Mouse (Mus musculus) fibroblast of lung, adult 2 months (primary cell): ENCODE results near the gene Tgoln1.

Experiments used
- DNase-seq: peaks from one replicate; pipeline ENCODE4 v3.0.0-alpha.2; 2011; ENCODE audit warnings: low read depth

Tgoln1 gene

GRCm38 (mm10) chr6:72616643-72617288 lies at the start of gene Tgoln1:
Gene Tgoln1, minus strand, starts transcription at chr6:72617000.
- DNase-seq: peak; percentile 83

- no peak for DNase-seq
Observed at GRCm38 (mm10) chr6:72664290-72664689, 47.5 kb upstream of the Tgoln1 start.

GRCm38 (mm10) chr6:72663000-72663399 lies 46.2 kb upstream of the Tgoln1 start:
- DNase-seq: no peak

GRCm38 (mm10) chr6:72660391-72660720 lies 43.6 kb upstream of the Tgoln1 start:
- no peak for DNase-seq

- no peak for DNase-seq
Observed at GRCm38 (mm10) chr6:72659717-72660390, 43.1 kb upstream of the Tgoln1 start.

GRCm38 (mm10) chr6:72658006-72658405 lies 41.2 kb upstream of the Tgoln1 start:
- no peak for DNase-seq

GRCm38 (mm10) chr6:72656053-72656442 lies 39.2 kb upstream of the Tgoln1 start:
- no peak for DNase-seq

- peak; percentile 54 for DNase-seq
Observed at GRCm38 (mm10) chr6:72655309-72656052, 38.7 kb upstream of the Tgoln1 start.

GRCm38 (mm10) chr6:72654355-72654754 lies 37.6 kb upstream of the Tgoln1 start:
- no peak for DNase-seq

GRCm38 (mm10) chr6:72653419-72653818 lies 36.6 kb upstream of the Tgoln1 start:
- peak; percentile 81 for DNase-seq

GRCm38 (mm10) chr6:72650338-72650851 lies 33.6 kb upstream of the Tgoln1 start:
- no peak for DNase-seq

- DNase-seq: no peak
Observed at GRCm38 (mm10) chr6:72648002-72648595, 31.3 kb upstream of the Tgoln1 start.

- no peak for DNase-seq
Observed at GRCm38 (mm10) chr6:72647383-72647820, 30.6 kb upstream of the Tgoln1 start.

- no peak for DNase-seq
Observed at GRCm38 (mm10) chr6:72645364-72645763, 28.6 kb upstream of the Tgoln1 start.

GRCm38 (mm10) chr6:72644576-72644975 lies 27.8 kb upstream of the Tgoln1 start:
- DNase-seq: no peak

GRCm38 (mm10) chr6:72641218-72641954 lies 24.6 kb upstream of the Tgoln1 start:
- DNase-seq: no peak

- DNase-seq: no peak
Observed at GRCm38 (mm10) chr6:72636940-72637339, 20.1 kb upstream of the Tgoln1 start.

- DNase-seq: no peak
Observed at GRCm38 (mm10) chr6:72635760-72636431, 19.1 kb upstream of the Tgoln1 start.

- no peak for DNase-seq
Observed at GRCm38 (mm10) chr6:72634311-72634710, 17.5 kb upstream of the Tgoln1 start.

- DNase-seq: no peak
Observed at GRCm38 (mm10) chr6:72631700-72632099, 14.9 kb upstream of the Tgoln1 start.

- no peak for DNase-seq
Observed at GRCm38 (mm10) chr6:72630961-72631360, 14.2 kb upstream of the Tgoln1 start.
